Mouse (Mus musculus) bone marrow macrophage, adult 2 months (primary cell): ENCODE data around the gene Krt8.

Experiments
- CTCF ChIP-seq: IDR thresholded peaks from 2 replicates; pipeline ENCODE4 v1.5.1; 2012; ENCODE audit warnings: low read depth, mild to moderate bottlenecking, low read length, moderate library complexity
- POLR2A ChIP-seq: IDR thresholded peaks from 2 replicates; pipeline ENCODE4 v1.6.1; 2012; ENCODE audit warnings: mild to moderate bottlenecking, low read depth, low read length, borderline replicate concordance

- TF ChIP-seq POLR2A (no peak), CTCF (no peak)
Measured at GRCm38 (mm10) chr15:102005290-102005689, 1.0 kb upstream of the Krt8 start.
